ENCODE assay signal across 8 mouse cellular contexts in the genomic region with DNA sequence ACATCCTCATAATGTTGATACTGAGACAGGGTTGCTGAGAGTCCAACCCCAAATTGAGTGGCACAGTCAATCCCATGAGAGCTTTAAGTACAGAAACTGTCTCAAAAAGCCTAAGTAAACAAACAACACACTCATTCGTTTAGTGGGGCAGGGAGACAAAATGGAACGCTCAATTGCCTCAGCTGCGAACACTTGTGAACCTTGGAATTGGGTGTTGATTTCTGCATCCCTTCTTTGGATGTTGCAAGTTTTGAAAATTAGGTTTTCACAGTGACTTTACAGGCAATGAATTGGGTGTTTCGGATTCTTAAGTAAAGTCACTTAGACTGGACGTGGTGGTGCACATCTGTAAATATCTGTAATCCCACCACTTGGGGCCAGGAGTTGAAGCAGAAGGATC. TPM values are rescaled to one million over a fixed set of nuclear protein-coding genes. Genes with fewer than 3 reads are reported as not detected.
DNase-seq lines count a peak whose midpoint lies in the region; ATAC-seq lines count a peak whose summit lies in the region.

No protein-coding gene starts in this region.

- H3K4me1 ChIP-seq in heart, embryonic 12.5 days (replicated peaks) = peaks cover 19% of the 10 kb centered on the region
- H3K4me1 ChIP-seq in hindbrain, embryonic 12.5 days = peaks cover 18% of the 10 kb centered on the region
- peaks cover 27% of the 10 kb centered on the region for H3K4me1 ChIP-seq in midbrain, embryonic 10.5 days

- intact Hi-C loops in heart, postnatal 25 days (cut with DNase I) = no loop called here

- WGBS in heart, embryonic 12.5 days = 31% methylated on average over 5 of the region's 5 CpGs
- WGBS in hindbrain, embryonic 12.5 days = 36% methylated on average over 5 of the region's 5 CpGs
- 40% methylated on average over 5 of the region's 5 CpGs for WGBS in midbrain, embryonic 10.5 days

- H3K27ac ChIP-seq in heart, embryonic 12.5 days (ENCODE audit: poor library complexity, severe bottlenecking) = peak overlapping the region; percentile 100; the same call in 1 of the 2 replicates
- H3K27ac ChIP-seq in hindbrain, embryonic 12.5 days = peak overlapping the region; percentile 35; the same call in 1 of the 2 replicates
- H3K27ac ChIP-seq in midbrain, embryonic 10.5 days (replicated peaks) = peak overlapping the region; percentile 99

- H3K36me3 ChIP-seq in heart, embryonic 12.5 days = no peaks in the 10 kb centered on the region
- H3K36me3 ChIP-seq in hindbrain, embryonic 12.5 days = no peaks in the 10 kb centered on the region
- H3K36me3 ChIP-seq in midbrain, embryonic 10.5 days = no peaks in the 10 kb centered on the region

- H3K9ac ChIP-seq in heart, embryonic 12.5 days = 0 out of 2 replicates have a peak overlapping the region, but pooled peaks have one; percentile 5
- H3K9ac ChIP-seq in hindbrain, embryonic 12.5 days = no peak overlapping the region

- H3K9me3 ChIP-seq in heart, embryonic 12.5 days (replicated peaks) = no peaks in the 10 kb centered on the region
- H3K9me3 ChIP-seq in hindbrain, embryonic 12.5 days (replicated peaks) = no peaks in the 10 kb centered on the region
- no peaks in the 10 kb centered on the region for H3K9me3 ChIP-seq in midbrain, embryonic 10.5 days (replicated peaks)

- H3K4me3 ChIP-seq in heart, embryonic 12.5 days = peak overlapping the region; percentile 96
- peak overlapping the region; percentile 87 for H3K4me3 ChIP-seq in hindbrain, embryonic 12.5 days
- peak overlapping the region; percentile 92 for H3K4me3 ChIP-seq in midbrain, embryonic 10.5 days

- no peak for DNase-seq in heart, postnatal 25 days (ENCODE audit: low spot score)
- peak; percentile 48 for DNase-seq in NIH3T3 (ENCODE audit: low read depth)
- DNase-seq in midbrain, embryonic 10.5 days (ENCODE audit: low spot score) = no peak
- DNase-seq in adrenal gland, adult 8-10 months = no peak
- no peak for DNase-seq in urinary bladder, postnatal 36 days (ENCODE audit: low spot score in 2 of 2)

- peak overlapping the region; percentile 89 for H3K4me2 ChIP-seq in heart, embryonic 12.5 days
- H3K4me2 ChIP-seq in hindbrain, embryonic 12.5 days (replicated peaks) = peak overlapping the region; percentile 80

- ATAC-seq in heart, embryonic 12.5 days (ENCODE audit: insufficient number of reproducible peaks, low FRiP score) = no peak
- ATAC-seq in hindbrain, embryonic 12.5 days (ENCODE audit: low FRiP score) = no peak
- ATAC-seq in inflammation-experienced regulatory T-cells, adult 6 months = no peak

- H3K27me3 ChIP-seq in heart, embryonic 12.5 days (replicated peaks) = no peaks in the 10 kb centered on the region
- no peaks in the 10 kb centered on the region for H3K27me3 ChIP-seq in hindbrain, embryonic 12.5 days
- no peaks in the 10 kb centered on the region for H3K27me3 ChIP-seq in midbrain, embryonic 10.5 days (ENCODE audit: low read depth, poor library complexity, severe bottlenecking)

RNA-seq across cellular contexts. Expression of a gene that starts 0.7 kb away (rescaled TPM):
- 19.9 and 21.0 TPM in 2 replicates for polyA plus RNA-seq in heart, embryonic 12.5 days (2016; fragmentation: Nextera tagmentation; extraction: Ambion mirVana)
- 10 to 100 TPM; 87.2 to 87.5 TPM for total RNA-seq in heart, postnatal 25 days (2021)
- polyA plus RNA-seq in hindbrain, embryonic 12.5 days (2016; fragmentation: Nextera tagmentation; extraction: Ambion mirVana) = 18.5 and 21.7 TPM in 2 replicates
- polyA plus RNA-seq in midbrain, embryonic 10.5 days (2016; fragmentation: Nextera tagmentation; extraction: Ambion mirVana) = 12.5 and 13.3 TPM in 2 replicates
- 100 to 1,000 TPM in 3 of 4 experiments, 10 to 100 TPM in 1; 91.7 to 118 (median 106) TPM for total RNA-seq in adrenal gland, adult 8-10 months (2022)
- polyA plus RNA-seq in inflammation-experienced regulatory T-cells, adult 6 months (2017; shearing (Covaris generic)) = 10 to 100 TPM; 50.1 to 81.8 (median 79.3) TPM

RNA-seq across cellular contexts. Expression of a gene that starts 44.0 kb away (rescaled TPM):
- 1.7 and 2.0 TPM in 2 replicates for polyA plus RNA-seq in heart, embryonic 12.5 days (2016; fragmentation: Nextera tagmentation; extraction: Ambion mirVana)
- 1 to 10 TPM; 3.8 to 5.2 TPM for total RNA-seq in heart, postnatal 25 days (2021)
- polyA plus RNA-seq in hindbrain, embryonic 12.5 days (2016; fragmentation: Nextera tagmentation; extraction: Ambion mirVana) = 5.6 and 6.4 TPM in 2 replicates
- 18.6 and 22.3 TPM in 2 replicates for polyA plus RNA-seq in midbrain, embryonic 10.5 days (2016; fragmentation: Nextera tagmentation; extraction: Ambion mirVana)
- total RNA-seq in adrenal gland, adult 8-10 months (2022) = 10 to 100 TPM; 18.4 to 53.4 (median 36.3) TPM
- not detected for polyA plus RNA-seq in inflammation-experienced regulatory T-cells, adult 6 months (2017; shearing (Covaris generic))

Comparison
In these comparisons a context has a peak if more than half of its experiments do, and no peak if none do; other contexts are left out.
1. H3K27ac ChIP-seq: peak in every context shown above with its lines; median percentile 100 in heart, embryonic 12.5 days; 99 in midbrain, embryonic 10.5 days; 35 in hindbrain, embryonic 12.5 days.